Mouse (Mus musculus): Measurements from ENCODE around the gene Rab23. TPM values are rescaled to one million over a fixed set of nuclear protein-coding genes. Genes with fewer than 3 reads are reported as not detected.
"Not testable (repeated sequence)": the region's sequence is repeated elsewhere in the genome, so short reads cannot be mapped to it uniquely, and the experiment has no call there.

The Rab23 gene
- polyA plus RNA-seq, 1 experiment from 2014 or later, result 23.8 TPM

DNA sequence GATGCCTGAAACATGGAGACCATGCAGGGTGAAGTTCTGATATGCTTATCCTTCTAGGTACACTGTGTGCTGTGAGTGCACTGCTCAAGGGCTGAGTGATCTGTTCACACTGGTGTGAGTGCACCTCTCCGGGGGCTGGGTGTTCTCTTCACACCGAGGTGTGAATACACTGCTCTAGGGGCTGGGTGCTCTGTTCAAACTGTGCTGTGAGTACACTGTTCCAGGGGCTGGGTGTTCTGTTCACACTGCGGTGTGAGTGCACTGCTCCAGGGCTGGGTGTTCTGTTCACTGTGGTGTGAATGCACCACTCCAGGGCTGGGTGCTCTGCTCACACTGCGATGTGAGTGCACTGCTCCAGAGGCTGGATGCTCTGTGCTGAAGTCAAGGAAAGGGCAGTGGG is 26.2 kb downstream of the Rab23 start:
- Histone ChIP-seq H3K4me3 (ENCODE audit: low read depth, low read length) (no peak overlapping the region), H3K4me1 (ENCODE audit: insufficient read depth) (no peaks in the 10 kb centered on the region), H3K27ac (ENCODE audit: low read depth) (no peak overlapping the region), H3K9me3 (ENCODE audit: low read depth, low read length) (no peaks in the 10 kb centered on the region), H3K36me3 (ENCODE audit: insufficient read depth) (peaks cover 38% of the 10 kb centered on the region), H3K27me3 (ENCODE audit: insufficient read depth, low read length) (no peaks in the 10 kb centered on the region), H3K4me2 (no peak overlapping the region), H3K9ac (no peak overlapping the region)
- 93% methylated on average over 4 of the region's 4 CpGs for WGBS
- ATAC-seq (ENCODE audit: insufficient read depth), result no peak
- no peak for TF ChIP-seq CTCF (IDR thresholded peaks at IDR 0.05; ENCODE audit: low read depth)
- DNase-seq, result no peak

- TF ChIP-seq CTCF (IDR thresholded peaks at IDR 0.05; ENCODE audit: low read depth), result no peak
- H3K4me3 ChIP-seq (ENCODE audit: low read depth, low read length), result no peak overlapping the region
- no peaks in the 10 kb centered on the region for H3K4me1 ChIP-seq (ENCODE audit: insufficient read depth)
- WGBS, result 92% methylated on average over 11 of the region's 11 CpGs
- ATAC-seq (ENCODE audit: insufficient read depth) (no peak; the same call in 1 of the 2 replicates), DNase-seq (no peak)
- no peak overlapping the region for H3K27ac ChIP-seq (ENCODE audit: low read depth)
- H3K9me3 ChIP-seq (ENCODE audit: low read depth, low read length), result no peaks in the 10 kb centered on the region
- no peaks in the 10 kb centered on the region for H3K27me3 ChIP-seq (ENCODE audit: insufficient read depth, low read length)
- H3K9ac ChIP-seq, result no peak overlapping the region
- H3K4me2 ChIP-seq, result no peak overlapping the region
- peaks cover 33% of the 10 kb centered on the region for H3K36me3 ChIP-seq (ENCODE audit: insufficient read depth)
Observed at GRCm38 (mm10) chr1:33749109-33749508, 29.4 kb downstream of the Rab23 start.

DNA sequence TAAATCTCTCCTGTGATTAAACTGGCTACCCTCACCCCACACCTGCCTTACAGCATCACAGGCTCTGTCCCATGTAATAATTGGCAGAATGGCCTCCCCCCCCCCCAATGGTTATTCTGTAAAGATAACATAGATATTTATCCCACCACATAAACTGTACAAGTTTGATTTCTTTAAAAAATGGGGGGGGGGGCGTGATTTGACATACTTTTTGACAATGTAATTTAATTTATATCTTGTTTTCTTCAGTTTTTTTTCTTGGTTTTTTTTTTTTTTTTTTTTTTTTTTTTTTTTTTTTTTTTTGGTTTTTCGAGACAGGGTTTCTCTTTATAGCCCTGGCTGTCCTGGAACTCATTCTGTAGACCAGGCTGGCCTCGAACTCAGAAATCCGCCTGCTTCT is 30.0 kb downstream of the Rab23 start:
- not testable (repeated sequence) for H3K4me3 ChIP-seq (ENCODE audit: low read depth, low read length); H3K27ac ChIP-seq (ENCODE audit: low read depth); DNase-seq; H3K4me1 ChIP-seq (ENCODE audit: insufficient read depth); H3K4me2 ChIP-seq; H3K9me3 ChIP-seq (ENCODE audit: low read depth, low read length); H3K9ac ChIP-seq; H3K27me3 ChIP-seq (ENCODE audit: insufficient read depth, low read length); ATAC-seq (ENCODE audit: insufficient read depth)
- H3K36me3 ChIP-seq (ENCODE audit: insufficient read depth), result peaks cover 33% of the 10 kb centered on the region
- WGBS, result 84% methylated on average over 4 of the region's 4 CpGs

- H3K27ac ChIP-seq (ENCODE audit: low read depth), result no peak overlapping the region
- ATAC-seq (ENCODE audit: insufficient read depth), result no peak
- WGBS, result 90% methylated on average over 10 of the region's 10 CpGs
- H3K9ac ChIP-seq, result no peak overlapping the region
- no peak overlapping the region for H3K4me2 ChIP-seq
- TF ChIP-seq CTCF (IDR thresholded peaks at IDR 0.05; ENCODE audit: low read depth), result no peak
- H3K4me1 ChIP-seq (ENCODE audit: insufficient read depth), result no peaks in the 10 kb centered on the region; the same call in 1 of the 2 replicates
- H3K9me3 ChIP-seq (ENCODE audit: low read depth, low read length), result no peaks in the 10 kb centered on the region
- H3K4me3 ChIP-seq (ENCODE audit: low read depth, low read length), result no peak overlapping the region
- 0 out of 2 replicates have a peak, but pooled peaks cover 21% of the 10 kb centered on the region for H3K36me3 ChIP-seq (ENCODE audit: insufficient read depth)
- no peaks in the 10 kb centered on the region for H3K27me3 ChIP-seq (ENCODE audit: insufficient read depth, low read length)
- no peak for DNase-seq
Observed at GRCm38 (mm10) chr1:33751283-33751682, 31.6 kb downstream of the Rab23 start.

DNA sequence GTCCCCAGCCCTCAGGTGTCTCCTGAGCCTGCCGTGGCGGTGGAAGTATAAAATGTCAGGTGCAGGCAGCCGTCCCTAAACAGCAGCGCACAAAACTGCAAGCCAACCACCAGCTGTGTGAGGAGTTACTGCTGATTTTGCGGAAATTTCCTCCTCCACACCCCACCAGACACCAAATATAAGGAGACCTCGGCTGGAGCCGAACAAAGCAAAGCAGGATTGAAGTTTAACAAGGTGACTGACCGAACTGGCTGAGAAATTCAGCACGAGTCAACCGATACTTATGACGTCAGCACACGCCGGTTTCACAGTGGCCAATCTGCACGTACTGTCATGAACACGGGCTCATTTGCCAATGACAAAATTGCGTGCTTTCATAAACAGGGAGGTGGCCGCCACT is 34.4 kb downstream of the Rab23 start:
- Histone ChIP-seq H3K9me3 (ENCODE audit: low read depth, low read length) (no peaks in the 10 kb centered on the region), H3K36me3 (ENCODE audit: insufficient read depth) (0 out of 2 replicates have a peak, but pooled peaks cover 6% of the 10 kb centered on the region), H3K27me3 (ENCODE audit: insufficient read depth, low read length) (no peaks in the 10 kb centered on the region), H3K4me2 (no peak overlapping the region), H3K4me3 (ENCODE audit: low read depth, low read length) (no peak overlapping the region), H3K27ac (ENCODE audit: low read depth) (no peak overlapping the region), H3K4me1 (ENCODE audit: insufficient read depth) (no peaks in the 10 kb centered on the region; the same call in 1 of the 2 replicates), H3K9ac (no peak overlapping the region)
- no peak for DNase-seq
- no peak for TF ChIP-seq CTCF (IDR thresholded peaks at IDR 0.05; ENCODE audit: low read depth)
- 88% methylated on average over 17 of the region's 17 CpGs for WGBS
- no peak for ATAC-seq (ENCODE audit: insufficient read depth)

DNA sequence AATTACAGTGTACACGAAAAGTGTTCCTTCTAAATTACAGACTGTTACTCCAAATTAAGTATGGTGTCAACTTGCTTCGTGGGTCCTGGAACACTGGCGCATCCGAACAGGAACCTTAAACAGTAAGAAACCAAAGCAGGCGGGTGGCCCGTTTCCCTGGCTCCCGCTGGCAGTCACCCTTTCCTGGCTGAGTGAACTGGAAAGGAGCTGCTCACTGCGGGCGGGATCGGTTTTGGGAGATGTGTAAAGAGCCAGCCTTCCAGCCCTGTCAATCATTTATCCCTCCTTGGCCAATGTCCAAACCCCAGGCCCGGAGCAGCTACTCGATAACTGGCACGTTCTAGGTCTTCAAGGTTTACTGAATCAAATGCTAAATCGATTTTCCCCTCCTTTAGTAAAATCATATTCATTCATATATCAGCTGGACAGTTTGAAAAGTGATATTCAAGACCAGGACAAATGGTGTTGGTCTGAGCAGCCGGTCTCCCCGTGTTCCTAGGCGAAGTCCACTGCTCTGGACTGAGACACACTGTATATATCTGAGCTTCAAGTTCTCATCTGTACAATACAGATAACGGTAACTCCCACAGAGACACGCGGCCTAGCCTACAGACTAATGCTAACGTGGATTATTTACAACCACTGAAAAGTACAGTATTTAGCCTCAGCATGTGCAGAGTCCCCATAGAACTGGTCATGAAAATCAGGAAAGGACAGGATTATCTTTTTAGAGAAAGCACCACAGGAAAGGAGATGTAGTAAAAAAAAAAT is 35.5 kb downstream of the Rab23 start:
- WGBS, result 80% methylated on average over 21 of the region's 21 CpGs
- ATAC-seq (ENCODE audit: insufficient read depth) (no peak), DNase-seq (no peak)
- no peaks in the 10 kb centered on the region for H3K27me3 ChIP-seq (ENCODE audit: insufficient read depth, low read length)
- H3K9ac ChIP-seq, result no peak overlapping the region
- no peak for TF ChIP-seq CTCF (IDR thresholded peaks at IDR 0.05; ENCODE audit: low read depth)
- H3K9me3 ChIP-seq (ENCODE audit: low read depth, low read length), result no peaks in the 10 kb centered on the region
- H3K4me2 ChIP-seq, result peak overlapping the region; percentile 10; the same call in 1 of the 2 replicates
- H3K4me3 ChIP-seq (ENCODE audit: low read depth, low read length), result no peak overlapping the region
- no peaks in the 10 kb centered on the region; the same call in 1 of the 2 replicates for H3K4me1 ChIP-seq (ENCODE audit: insufficient read depth)
- no peak overlapping the region for H3K27ac ChIP-seq (ENCODE audit: low read depth)
- 0 out of 2 replicates have a peak, but pooled peaks cover 3% of the 10 kb centered on the region for H3K36me3 ChIP-seq (ENCODE audit: insufficient read depth)

DNA sequence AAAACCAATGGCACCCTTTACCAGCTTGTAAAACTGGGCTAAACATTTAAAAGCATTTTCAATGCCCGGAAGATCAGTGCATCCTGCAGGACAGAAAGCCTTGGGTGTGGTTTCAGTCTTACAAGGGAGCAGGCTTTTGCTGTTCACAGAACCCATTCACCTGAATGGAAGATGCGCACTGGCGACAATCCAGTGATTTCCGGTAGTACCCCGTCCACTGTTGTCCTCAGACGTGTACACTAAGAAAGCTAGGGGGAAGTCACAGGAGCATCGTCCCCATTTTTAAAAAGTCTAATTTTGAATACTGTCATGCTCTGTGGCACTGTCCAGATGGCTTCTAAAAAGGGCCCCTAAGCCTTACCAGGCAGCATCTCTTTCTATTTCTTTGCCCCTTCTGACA is 36.1 kb downstream of the Rab23 start:
- H3K4me2 ChIP-seq, result peak overlapping the region; percentile 91
- H3K4me3 ChIP-seq (ENCODE audit: low read depth, low read length), result no peak overlapping the region
- DNase-seq, result no peak
- H3K9ac ChIP-seq, result no peak overlapping the region
- no peak for TF ChIP-seq CTCF (IDR thresholded peaks at IDR 0.05; ENCODE audit: low read depth)
- H3K27me3 ChIP-seq (ENCODE audit: insufficient read depth, low read length), result no peaks in the 10 kb centered on the region
- no peak overlapping the region; the same call in 1 of the 2 replicates for H3K27ac ChIP-seq (ENCODE audit: low read depth)
- WGBS, result 75% methylated on average over 7 of the region's 7 CpGs
- H3K36me3 ChIP-seq (ENCODE audit: insufficient read depth), result peaks cover 10% of the 10 kb centered on the region; the same call in 1 of the 2 replicates
- no peak for ATAC-seq (ENCODE audit: insufficient read depth)
- no peaks in the 10 kb centered on the region; the same call in 1 of the 2 replicates for H3K4me1 ChIP-seq (ENCODE audit: insufficient read depth)
- H3K9me3 ChIP-seq (ENCODE audit: low read depth, low read length), result no peaks in the 10 kb centered on the region

Data from lung, embryonic 14.5 days (tissue).